Mouse (Mus musculus): Measurements from ENCODE around the gene D5Ertd579e.

Gene D5Ertd579e

GRCm38 (mm10) chr5:36602028-36602427 is 93.8 kb downstream of the D5Ertd579e start:
- DNase-seq: no peak

GRCm38 (mm10) chr5:36601492-36601891 is 94.3 kb downstream of the D5Ertd579e start:
- DNase-seq: no peak

GRCm38 (mm10) chr5:36598883-36599282 is 96.9 kb downstream of the D5Ertd579e start:
- DNase-seq: no peak

GRCm38 (mm10) chr5:36597653-36598052 is 98.2 kb downstream of the D5Ertd579e start:
- peak; percentile 48 for DNase-seq

GRCm38 (mm10) chr5:36596225-36596624 is 99.6 kb downstream of the D5Ertd579e start:
- no peak for DNase-seq

GRCm38 (mm10) chr5:36595115-36595514 is 100.7 kb downstream of the D5Ertd579e start:
- no peak for DNase-seq

- no peak for DNase-seq
Measured at GRCm38 (mm10) chr5:36594344-36594743, 101.5 kb downstream of the D5Ertd579e start.

GRCm38 (mm10) chr5:36593176-36593575 is 102.6 kb downstream of the D5Ertd579e start, which contains the start of gene Tbc1d14:
Gene Tbc1d14 (minus strand): TSS chr5:36593276.
- no peak for DNase-seq

- DNase-seq: no peak
Measured at GRCm38 (mm10) chr5:36590499-36590920, 105.3 kb downstream of the D5Ertd579e start.

GRCm38 (mm10) chr5:36584299-36584698 is 111.5 kb downstream of the D5Ertd579e start:
- DNase-seq: no peak

- DNase-seq: peak; percentile 100
Measured at GRCm38 (mm10) chr5:36581924-36582642, 113.7 kb downstream of the D5Ertd579e start.

- DNase-seq: no peak
Measured at GRCm38 (mm10) chr5:36581259-36581923, 114.4 kb downstream of the D5Ertd579e start.

- peak; percentile 51 for DNase-seq
Measured at GRCm38 (mm10) chr5:36579967-36580366, 115.9 kb downstream of the D5Ertd579e start.

- no peak for DNase-seq
Measured at GRCm38 (mm10) chr5:36578982-36579381, 116.8 kb downstream of the D5Ertd579e start.

GRCm38 (mm10) chr5:36576457-36576856 is 119.4 kb downstream of the D5Ertd579e start:
- peak; percentile 7 for DNase-seq

GRCm38 (mm10) chr5:36575745-36576144 is 120.1 kb downstream of the D5Ertd579e start:
- DNase-seq: peak; percentile 54

GRCm38 (mm10) chr5:36575227-36575626 is 120.6 kb downstream of the D5Ertd579e start:
- DNase-seq: peak; percentile 95

GRCm38 (mm10) chr5:36574147-36574870 is 121.5 kb downstream of the D5Ertd579e start:
- peak; percentile 75 for DNase-seq

GRCm38 (mm10) chr5:36573354-36573753 is 122.5 kb downstream of the D5Ertd579e start:
- no peak for DNase-seq

- DNase-seq: no peak
Measured at GRCm38 (mm10) chr5:36571371-36571770, 124.5 kb downstream of the D5Ertd579e start.

GRCm38 (mm10) chr5:36570546-36571245 is 125.1 kb downstream of the D5Ertd579e start:
- DNase-seq: peak; percentile 85

GRCm38 (mm10) chr5:36570098-36570497 is 125.7 kb downstream of the D5Ertd579e start:
- DNase-seq: no peak

- DNase-seq: peak; percentile 94
Measured at GRCm38 (mm10) chr5:36568118-36568517, 127.7 kb downstream of the D5Ertd579e start.
